Mouse (Mus musculus): ENCODE measurements around the gene Exo5. TPM values are rescaled to one million over a fixed set of nuclear protein-coding genes. Genes with fewer than 3 reads are reported as not detected.

Gene Exo5
- polyA plus RNA-seq, 1 experiment: 1.9 TPM

Other genes with a start within 250 kb of the Exo5 start
- gene Kcnq4, start 176.4 kb downstream of the Exo5 start, polyA plus RNA-seq (2012; ENCODE audit: insufficient read depth, insufficient read length, missing spikeins): 0.59 and 0.88 TPM in 2 replicates
- 37.2 and 49.9 TPM in 2 replicates for gene Nfyc, start 93.4 kb downstream of the Exo5 start, polyA plus RNA-seq (2012; ENCODE audit: insufficient read depth, insufficient read length, missing spikeins)
- not detected in 2 replicates for gene Rims3, start 70.2 kb downstream of the Exo5 start, polyA plus RNA-seq (2012; ENCODE audit: insufficient read depth, insufficient read length, missing spikeins)
- gene Zfp69, start 26.7 kb upstream of the Exo5 start, polyA plus RNA-seq (2012; ENCODE audit: insufficient read depth, insufficient read length, missing spikeins): 0.79 TPM in 1 of 2 replicates, not detected in the other
- 9.5 and 12.0 TPM in 2 replicates for gene Smap2, start 92.2 kb upstream of the Exo5 start, polyA plus RNA-seq (2012; ENCODE audit: insufficient read depth, insufficient read length, missing spikeins)
- not detected in 2 replicates for gene Col9a2, start 114.4 kb upstream of the Exo5 start, polyA plus RNA-seq (2012; ENCODE audit: insufficient read depth, insufficient read length, missing spikeins)
- 14.9 and 18.0 TPM in 2 replicates for gene Zmpste24, start 173.2 kb upstream of the Exo5 start, polyA plus RNA-seq (2012; ENCODE audit: insufficient read depth, insufficient read length, missing spikeins)
- not detected in 2 replicates for gene Tmco2, start 184.2 kb upstream of the Exo5 start, polyA plus RNA-seq (2012; ENCODE audit: insufficient read depth, insufficient read length, missing spikeins)